Mouse (Mus musculus): ENCODE measurements around the gene Snu13. TPM values are rescaled to one million over a fixed set of nuclear protein-coding genes. Genes with fewer than 3 reads are reported as not detected.

Snu13 gene
- polyA plus RNA-seq, 1 experiment from 2014 or later, result 283 TPM

Other genes starting within 250 kb of the Snu13 start
- 11.0 and 12.9 TPM in 2 replicates for gene Tef, start 245.2 kb downstream of the Snu13 start, polyA plus RNA-seq (2014; fragmentation: Nextera tagmentation; extraction: Ambion mirVana)
- 10.4 and 12.9 TPM in 2 replicates for gene Tob2, start 188.8 kb downstream of the Snu13 start, polyA plus RNA-seq (2014; fragmentation: Nextera tagmentation; extraction: Ambion mirVana)
- 179 and 197 TPM in 2 replicates for gene Phf5a, start 175.7 kb downstream of the Snu13 start, polyA plus RNA-seq (2014; fragmentation: Nextera tagmentation; extraction: Ambion mirVana)
- gene Aco2, start 175.3 kb downstream of the Snu13 start, polyA plus RNA-seq (2014; fragmentation: Nextera tagmentation; extraction: Ambion mirVana), result 155 and 165 TPM in 2 replicates
- 66.9 and 75.6 TPM in 2 replicates for gene Polr3h, start 121.4 kb downstream of the Snu13 start, polyA plus RNA-seq (2014; fragmentation: Nextera tagmentation; extraction: Ambion mirVana)
- 18.0 and 18.9 TPM in 2 replicates for gene Csdc2, start 110.8 kb downstream of the Snu13 start, polyA plus RNA-seq (2014; fragmentation: Nextera tagmentation; extraction: Ambion mirVana)
- 26.9 and 29.8 TPM in 2 replicates for gene Pmm1, start 86.7 kb downstream of the Snu13 start, polyA plus RNA-seq (2014; fragmentation: Nextera tagmentation; extraction: Ambion mirVana)
- not detected in 2 replicates for gene 1700029P11Rik, start 67.1 kb downstream of the Snu13 start, polyA plus RNA-seq (2014; fragmentation: Nextera tagmentation; extraction: Ambion mirVana)
- gene Xrcc6, start 59.8 kb downstream of the Snu13 start, polyA plus RNA-seq (2014; fragmentation: Nextera tagmentation; extraction: Ambion mirVana), result 58.4 and 62.2 TPM in 2 replicates
- gene Desi1, start 13.7 kb downstream of the Snu13 start, polyA plus RNA-seq (2014; fragmentation: Nextera tagmentation; extraction: Ambion mirVana), result 33.7 and 37.8 TPM in 2 replicates
- not detected in 2 replicates for gene 4930407I10Rik, start 11.6 kb upstream of the Snu13 start, polyA plus RNA-seq (2014; fragmentation: Nextera tagmentation; extraction: Ambion mirVana)
- gene Mei1, start 22.4 kb upstream of the Snu13 start, polyA plus RNA-seq (2014; fragmentation: Nextera tagmentation; extraction: Ambion mirVana), result 0.04 TPM in 1 of 2 replicates, not detected in the other
- 17.2 and 18.5 TPM in 2 replicates for gene Ccdc134, start 80.3 kb upstream of the Snu13 start, polyA plus RNA-seq (2014; fragmentation: Nextera tagmentation; extraction: Ambion mirVana)
- gene Srebf2, start 99.6 kb upstream of the Snu13 start, polyA plus RNA-seq (2014; fragmentation: Nextera tagmentation; extraction: Ambion mirVana), result 148 and 170 TPM in 2 replicates
- gene Shisa8, start 165.2 kb upstream of the Snu13 start, polyA plus RNA-seq (2014; fragmentation: Nextera tagmentation; extraction: Ambion mirVana), result 0.14 and 0.57 TPM in 2 replicates
- 0.07 and 0.17 TPM in 2 replicates for gene Tnfrsf13c, start 176.8 kb upstream of the Snu13 start, polyA plus RNA-seq (2014; fragmentation: Nextera tagmentation; extraction: Ambion mirVana)
- gene Cenpm, start 197.2 kb upstream of the Snu13 start, polyA plus RNA-seq (2014; fragmentation: Nextera tagmentation; extraction: Ambion mirVana), result 79.2 and 89.1 TPM in 2 replicates
- gene 1500009C09Rik, start 204.8 kb upstream of the Snu13 start, polyA plus RNA-seq (2014; fragmentation: Nextera tagmentation; extraction: Ambion mirVana), result 1.0 and 1.4 TPM in 2 replicates
- gene Sept3, start 227.3 kb upstream of the Snu13 start, polyA plus RNA-seq (2014; fragmentation: Nextera tagmentation; extraction: Ambion mirVana), result 163 and 169 TPM in 2 replicates

Measured in midbrain, embryonic 11.5 days (tissue).